Mouse (Mus musculus) lung, postnatal 14 days (tissue): ENCODE results near the gene Krt13.

Source experiments
- DNase-seq: peaks from one replicate; pipeline ENCODE4 v3.0.0; 2021

Krt13 gene

GRCm38 (mm10) chr11:100112935-100113741 lies 8.2 kb downstream of the Krt13 start:
- DNase-seq: no peak

GRCm38 (mm10) chr11:100105576-100106122 lies 15.7 kb downstream of the Krt13 start, which contains the start of gene Krt36:
TSS of gene Krt36 (minus strand) at chr11:100105626.
- DNase-seq: no peak

GRCm38 (mm10) chr11:100102693-100103429 lies 18.5 kb downstream of the Krt13 start:
- no peak for DNase-seq

- no peak for DNase-seq
These were observed 21.0 kb downstream of the Krt13 start for GRCm38 (mm10) chr11:100100391-100100790.

- DNase-seq: no peak
These were observed 23.5 kb downstream of the Krt13 start for GRCm38 (mm10) chr11:100097819-100098218.

- DNase-seq: no peak
These were observed 25.2 kb downstream of the Krt13 start, which contains the start of gene Krt35 for GRCm38 (mm10) chr11:100096141-100096540. TSS of gene Krt35 (minus strand) at chr11:100096241.

- DNase-seq: no peak
These were observed 32.9 kb downstream of the Krt13 start for GRCm38 (mm10) chr11:100088378-100089025.

- DNase-seq: no peak
These were observed 33.5 kb downstream of the Krt13 start, which contains the start of gene Krt32 for GRCm38 (mm10) chr11:100087861-100088260. TSS of gene Krt32 (minus strand) at chr11:100088226.

GRCm38 (mm10) chr11:100073873-100074272 lies 47.5 kb downstream of the Krt13 start:
- DNase-seq: no peak
